Mouse (Mus musculus): Measurements from ENCODE around the gene Psma4.
A peak's percentile ranks its signal among the peaks of the same experiment; 100 is the strongest.
"Not testable (repeated sequence)": the region's sequence is repeated elsewhere in the genome, so short reads cannot be mapped to it uniquely, and the experiment has no call there.

The Psma4 gene

GRCm38 (mm10) chr9:54950575-54951321, at the start of gene Psma4, which contains the start of gene AY074887:
Gene Psma4, plus strand, starts transcription at chr9:54950790.
Gene AY074887, minus strand, starts transcription at chr9:54950998.
- DNase-seq (ENCODE audit: low spot score) = peak; percentile 90

GRCm38 (mm10) chr9:54909446-54909845, 41.1 kb upstream of the Psma4 start:
- DNase-seq (ENCODE audit: low spot score) = no peak

- DNase-seq (ENCODE audit: low spot score) = no peak
Measured at GRCm38 (mm10) chr9:54915576-54915975, 35.0 kb upstream of the Psma4 start.

- DNase-seq (ENCODE audit: low spot score) = no peak
Measured at GRCm38 (mm10) chr9:54916401-54916800, 34.2 kb upstream of the Psma4 start.

GRCm38 (mm10) chr9:54917010-54917677, 33.4 kb upstream of the Psma4 start, which contains the start of gene Hykk:
Gene Hykk, plus strand, starts transcription at chr9:54917283.
- DNase-seq (ENCODE audit: low spot score) = peak; percentile 44

GRCm38 (mm10) chr9:54918191-54918590, 32.4 kb upstream of the Psma4 start:
- DNase-seq (ENCODE audit: low spot score) = no peak

GRCm38 (mm10) chr9:54918781-54919180, 31.8 kb upstream of the Psma4 start:
- DNase-seq (ENCODE audit: low spot score) = no peak

- no peak for DNase-seq (ENCODE audit: low spot score)
Measured at GRCm38 (mm10) chr9:54919946-54920345, 30.6 kb upstream of the Psma4 start.

GRCm38 (mm10) chr9:54930741-54931140, 19.8 kb upstream of the Psma4 start:
- DNase-seq (ENCODE audit: low spot score) = no peak

GRCm38 (mm10) chr9:54931765-54932164, 18.8 kb upstream of the Psma4 start:
- no peak for DNase-seq (ENCODE audit: low spot score)

- no peak for DNase-seq (ENCODE audit: low spot score)
Measured at GRCm38 (mm10) chr9:54932379-54932778, 18.2 kb upstream of the Psma4 start.

GRCm38 (mm10) chr9:54942071-54942470, 8.5 kb upstream of the Psma4 start:
- no peak for DNase-seq (ENCODE audit: low spot score)

- no peak for DNase-seq (ENCODE audit: low spot score)
Measured at GRCm38 (mm10) chr9:54944467-54944866, 6.1 kb upstream of the Psma4 start.

GRCm38 (mm10) chr9:54946256-54946655, 4.3 kb upstream of the Psma4 start:
- no peak for DNase-seq (ENCODE audit: low spot score)

GRCm38 (mm10) chr9:54949465-54949864, 1.1 kb upstream of the Psma4 start:
- no peak for DNase-seq (ENCODE audit: low spot score)

GRCm38 (mm10) chr9:54950162-54950561, 428 bp upstream of the Psma4 start:
- DNase-seq (ENCODE audit: low spot score) = not testable (repeated sequence)

GRCm38 (mm10) chr9:54961059-54961458, 10.5 kb downstream of the Psma4 start:
- DNase-seq (ENCODE audit: low spot score) = no peak

- DNase-seq (ENCODE audit: low spot score) = no peak
Measured at GRCm38 (mm10) chr9:54963669-54964068, 13.1 kb downstream of the Psma4 start.

- DNase-seq (ENCODE audit: low spot score) = no peak
Measured at GRCm38 (mm10) chr9:54969972-54970637, 19.5 kb downstream of the Psma4 start.

- no peak for DNase-seq (ENCODE audit: low spot score)
Measured at GRCm38 (mm10) chr9:54980674-54981073, 30.1 kb downstream of the Psma4 start, which contains the start of gene Chrna5. Gene Chrna5, plus strand, starts transcription at chr9:54980880.

- peak; percentile 2 for DNase-seq (ENCODE audit: low spot score)
Measured at GRCm38 (mm10) chr9:54981291-54982191, 31.0 kb downstream of the Psma4 start.

GRCm38 (mm10) chr9:54982401-54982800, 31.8 kb downstream of the Psma4 start:
- no peak for DNase-seq (ENCODE audit: low spot score)
